Mouse (Mus musculus) thymus, adult 2 months (tissue): ENCODE results near the gene Celf2.

Experiments
- CTCF ChIP-seq: fragments of 200-500 bp; IDR thresholded peaks from 2 replicates; pipeline ENCODE4 v1.5.1; 2012; ENCODE audit warnings: mild to moderate bottlenecking, control low read depth, low read length, moderate library complexity, borderline replicate concordance; ENCODE audit not compliant: control insufficient read depth, poor library complexity, insufficient read depth; ENCODE audit errors: extremely low read depth
- POLR2A ChIP-seq: fragments of 200-500 bp; IDR thresholded peaks from 2 replicates; pipeline ENCODE4 v1.6.1; 2012; ENCODE audit warnings: mild to moderate bottlenecking, low read length, control low read depth, moderate library complexity; ENCODE audit not compliant: control insufficient read depth, poor library complexity, insufficient read depth; ENCODE audit errors: extremely low read depth

GRCm38 (mm10) chr2:6726071-6726470 lies 783.3 kb downstream of the Celf2 start:
- no peak for TF ChIP-seq CTCF
- TF ChIP-seq POLR2A: no peak
